Mouse (Mus musculus) central nervous system, embryonic 18 days (tissue): Measurements from ENCODE around the gene Asb13. TPM values are rescaled to one million over a fixed set of nuclear protein-coding genes. Genes with fewer than 3 reads are reported as not detected.

Source experiments
- polyA plus RNA-seq: library from polyadenylated mRNA; depleted of rRNA; stranded (reverse); fragments of >200 nt; gene quantifications from 2 replicates; pipeline ENCODE4 v1.2.3, GENCODE M21; 2012; rRNA removed

Asb13 gene
- 18.3 and 19.0 TPM in 2 replicates for polyA plus RNA-seq

GRCm38 (mm10) chr13:3633895-3634811 is at the start of gene Asb13:
Gene Asb13, plus strand, starts transcription at chr13:3634032.

GRCm38 (mm10) chr13:3610795-3611438 is 22.9 kb upstream of the Asb13 start, which contains the start of gene Fam208b:
Gene Fam208b, minus strand, starts transcription at chr13:3611108.

Other genes with a start within 250 kb of the Asb13 start
- 238 and 239 TPM in 2 replicates for gene Gdi2, start 96.0 kb upstream of the Asb13 start, polyA plus RNA-seq
- 29.7 and 33.9 TPM in 2 replicates for gene Fam208b, start 22.9 kb upstream of the Asb13 start, polyA plus RNA-seq
- not detected in 2 replicates for gene Calml3, start 170.3 kb downstream of the Asb13 start, polyA plus RNA-seq
- gene Calm4, start 203.7 kb downstream of the Asb13 start, polyA plus RNA-seq = not detected in 2 replicates
- gene Calm5, start 220.1 kb downstream of the Asb13 start, polyA plus RNA-seq = not detected in 2 replicates